Mouse (Mus musculus) lung, postnatal 0 days (tissue): Measurements from ENCODE around the gene Clca4b. TPM values are rescaled to one million over a fixed set of nuclear protein-coding genes. Genes with fewer than 3 reads are reported as not detected.

Source experiments
- ATAC-seq: fragments of 200-750 bp; cut with Nextera tagmentation; 2 replicates; pipeline ENCODE4 v1.8.0; 2017; ENCODE audit warnings: moderate library complexity
- DNase-seq: peaks from one replicate; pipeline ENCODE4 v3.0.0-alpha.2; 2016; ENCODE audit warnings: low spot score
- H3K27ac ChIP-seq: fragments of 300-500 bp; sonication (generic); 2 replicates; pipeline ENCODE4 v1.5.1; 2014; ENCODE audit warnings: antibody characterized with exemption, mild to moderate bottlenecking, low read length, mixed read lengths
- H3K27me3 ChIP-seq: fragments of 300-500 bp; sonication (generic); replicated peaks from 2 replicates; pipeline ENCODE4 v1.6.1; 2014; ENCODE audit warnings: low read length, mixed read lengths; ENCODE audit not compliant: insufficient read depth
- H3K36me3 ChIP-seq: fragments of 300-500 bp; sonication (generic); 2 replicates; pipeline ENCODE4 v1.6.1; 2014; ENCODE audit warnings: low read length, mixed read lengths; ENCODE audit not compliant: insufficient read depth
- H3K4me1 ChIP-seq: fragments of 300-500 bp; sonication (generic); 2 replicates; pipeline ENCODE4 v1.6.1; 2014; ENCODE audit warnings: antibody characterized with exemption, low read depth, low read length, mixed read lengths; ENCODE audit not compliant: insufficient read depth
- H3K4me2 ChIP-seq: fragments of 300-500 bp; sonication (generic); replicated peaks from 2 replicates; pipeline ENCODE4 v1.6.1; 2014; ENCODE audit warnings: low read depth, mild to moderate bottlenecking, low read length, moderate library complexity, mixed read lengths
- H3K4me3 ChIP-seq: fragments of 300-500 bp; sonication (generic); 2 replicates; pipeline ENCODE4 v1.5.1; 2014; ENCODE audit warnings: low read depth, low read length
- H3K9ac ChIP-seq: fragments of 300-500 bp; sonication (generic); replicated peaks from 2 replicates; pipeline ENCODE4 v1.6.1; 2014; ENCODE audit warnings: low read depth, mild to moderate bottlenecking
- H3K9me3 ChIP-seq: fragments of 300-500 bp; sonication (generic); 2 replicates; pipeline ENCODE4 v1.6.1; 2016; ENCODE audit warnings: low read length, mixed read lengths
- CTCF ChIP-seq: IDR thresholded peaks from 2 replicates; pipeline ENCODE4 v1.5.1; 2016; ENCODE audit warnings: antibody characterized with exemption, mild to moderate bottlenecking
- EP300 ChIP-seq: IDR thresholded peaks from 2 replicates; pipeline ENCODE4 v1.6.1; 2016; ENCODE audit warnings: antibody characterized with exemption, mild to moderate bottlenecking, control low read depth
- WGBS: fragments of 180-500 bp; shearing (Covaris S2); extraction: QIAGEN DNeasy Blood & Tissue Kit; methylation state at CpG from one replicate; pipeline ENCODE4 v1.1.7; 2014; 5-methylcytosine and 5-hydroxymethylcytosine counted together
- polyA plus RNA-seq: library from polyadenylated mRNA; unstranded; fragments of >200 nt; fragmentation: Nextera tagmentation; extraction: Ambion mirVana; gene quantifications from 2 replicates; pipeline ENCODE4 v1.2.1, GENCODE M21; 2015

Gene Clca4b
- polyA plus RNA-seq = not detected in 2 replicates

GRCm38 (mm10) chr3:144932335-144932734 lies at the start of gene Clca4b:
Clca4b (minus strand) TSS chr3:144932529.
- H3K4me1 ChIP-seq = no peaks in the 10 kb centered on the region
- no peak within 1 kb of the TSS for H3K4me3 ChIP-seq
- no peaks in the 10 kb centered on the region for H3K27me3 ChIP-seq
- no peak within 1 kb of the TSS for H3K4me2 ChIP-seq
- DNase-seq = no peak
- H3K9me3 ChIP-seq = no peaks in the 10 kb centered on the region
- H3K9ac ChIP-seq = no peak within 1 kb of the TSS
- TF ChIP-seq EP300 = no peak
- no peak for TF ChIP-seq CTCF
- H3K36me3 ChIP-seq = no peaks in the 10 kb centered on the region
- no peak for ATAC-seq
- H3K27ac ChIP-seq = no peak within 1 kb of the TSS

GRCm38 (mm10) chr3:144980551-144980950 lies 48.2 kb upstream of the Clca4b start:
- DNase-seq (no peak), ATAC-seq (no peak)
- Histone ChIP-seq H3K4me1 (no peaks in the 10 kb centered on the region), H3K27me3 (no peaks in the 10 kb centered on the region), H3K27ac (no peak overlapping the region), H3K9me3 (no peaks in the 10 kb centered on the region), H3K9ac (no peak overlapping the region), H3K4me2 (no peak overlapping the region), H3K36me3 (no peaks in the 10 kb centered on the region), H3K4me3 (no peak overlapping the region)
- 82% methylated on average over 6 of the region's 6 CpGs for WGBS
- TF ChIP-seq CTCF = no peak
- no peak for TF ChIP-seq EP300

GRCm38 (mm10) chr3:144977631-144978030 lies 45.3 kb upstream of the Clca4b start:
- no peak for ATAC-seq
- WGBS = 37% methylated on average over 4 of the region's 4 CpGs
- Histone ChIP-seq H3K9ac (no peak overlapping the region), H3K4me3 (no peak overlapping the region), H3K9me3 (no peaks in the 10 kb centered on the region), H3K4me2 (no peak overlapping the region), H3K4me1 (no peaks in the 10 kb centered on the region), H3K27me3 (no peaks in the 10 kb centered on the region), H3K27ac (no peak overlapping the region), H3K36me3 (no peaks in the 10 kb centered on the region)
- TF ChIP-seq CTCF (no peak), EP300 (no peak)
- DNase-seq = no peak

- no peak overlapping the region for H3K4me3 ChIP-seq
- H3K27me3 ChIP-seq = no peaks in the 10 kb centered on the region
- TF ChIP-seq CTCF (no peak), EP300 (no peak)
- H3K9ac ChIP-seq = no peak overlapping the region
- H3K36me3 ChIP-seq = no peaks in the 10 kb centered on the region
- no peak for ATAC-seq
- WGBS = 59% methylated on average over 1 of the region's 1 CpGs
- no peak overlapping the region for H3K27ac ChIP-seq
- H3K4me2 ChIP-seq = no peak overlapping the region
- no peak for DNase-seq
- no peaks in the 10 kb centered on the region for H3K9me3 ChIP-seq
- H3K4me1 ChIP-seq = no peaks in the 10 kb centered on the region
Measured at GRCm38 (mm10) chr3:144976091-144976490, 43.8 kb upstream of the Clca4b start.

- Histone ChIP-seq H3K36me3 (no peaks in the 10 kb centered on the region), H3K9me3 (no peaks in the 10 kb centered on the region), H3K27ac (no peak within 1 kb of the TSS), H3K9ac (no peak within 1 kb of the TSS), H3K4me2 (no peak within 1 kb of the TSS), H3K4me1 (no peaks in the 10 kb centered on the region), H3K4me3 (no peak within 1 kb of the TSS), H3K27me3 (no peaks in the 10 kb centered on the region)
- DNase-seq (no peak), ATAC-seq (no peak)
- no peak for TF ChIP-seq CTCF
- no peak for TF ChIP-seq EP300
Measured at GRCm38 (mm10) chr3:144974945-144975344, 42.6 kb upstream of the Clca4b start, which contains the start of gene Clca4a. Clca4a (minus strand) TSS chr3:144975045.

- no peak overlapping the region for H3K4me2 ChIP-seq
- H3K27me3 ChIP-seq = no peaks in the 10 kb centered on the region
- no peaks in the 10 kb centered on the region for H3K36me3 ChIP-seq
- DNase-seq = no peak
- no peak overlapping the region for H3K4me3 ChIP-seq
- no peaks in the 10 kb centered on the region for H3K4me1 ChIP-seq
- TF ChIP-seq CTCF = no peak
- no peak for TF ChIP-seq EP300
- H3K9me3 ChIP-seq = no peaks in the 10 kb centered on the region
- WGBS = 75% methylated on average over 9 of the region's 9 CpGs
- ATAC-seq = no peak
- H3K27ac ChIP-seq = no peak overlapping the region
- H3K9ac ChIP-seq = no peak overlapping the region
Measured at GRCm38 (mm10) chr3:144971553-144972270, 39.4 kb upstream of the Clca4b start.

- TF ChIP-seq CTCF = no peak
- TF ChIP-seq EP300 = no peak
- ATAC-seq (no peak), DNase-seq (no peak)
- H3K9me3 ChIP-seq = no peaks in the 10 kb centered on the region
- no peak overlapping the region for H3K4me3 ChIP-seq
- no peak overlapping the region for H3K4me2 ChIP-seq
- no peak overlapping the region for H3K27ac ChIP-seq
- H3K36me3 ChIP-seq = no peaks in the 10 kb centered on the region
- WGBS = 71% methylated on average over 1 of the region's 1 CpGs
- no peaks in the 10 kb centered on the region for H3K27me3 ChIP-seq
- H3K4me1 ChIP-seq = no peaks in the 10 kb centered on the region
- H3K9ac ChIP-seq = no peak overlapping the region
Measured at GRCm38 (mm10) chr3:144969755-144970154, 37.4 kb upstream of the Clca4b start.
